Mouse (Mus musculus) cerebellum, adult 2 months (tissue): ENCODE results near the gene Ttc34. TPM values are rescaled to one million over a fixed set of nuclear protein-coding genes. Genes with fewer than 3 reads are reported as not detected.
A peak's percentile ranks its signal among the peaks of the same experiment; 100 is the strongest.

ENCODE experiments used
- DNase-seq, 2 experiments: peaks; one replicate each; pipeline ENCODE4 v3.0.0; 2021
- H3K27ac ChIP-seq: fragments of 200-500 bp; 2 replicates; pipeline ENCODE4 v1.5.1; 2012; ENCODE audit warnings: low read length, control low read depth, inconsistent platforms; ENCODE audit not compliant: insufficient read depth
- H3K27me3 ChIP-seq: fragments of 200-500 bp; 2 replicates; pipeline ENCODE4 v1.6.1; 2012; ENCODE audit warnings: inconsistent platforms, mild to moderate bottlenecking, low read length, moderate library complexity; ENCODE audit not compliant: control insufficient read depth, insufficient read depth
- H3K4me1 ChIP-seq: fragments of 200-500 bp; 2 replicates; pipeline ENCODE4 v1.6.1; 2011; ENCODE audit warnings: low read length; ENCODE audit not compliant: control insufficient read depth, insufficient read depth
- H3K4me3 ChIP-seq: fragments of 200-500 bp; replicated peaks from 2 replicates; pipeline ENCODE3; 2011; ENCODE audit warnings: mild to moderate bottlenecking, low read depth, low read length, control low read depth; ENCODE audit not compliant: insufficient read depth
- CTCF ChIP-seq: fragments of 200-500 bp; IDR thresholded peaks from 2 replicates; pipeline ENCODE4 v1.5.1; 2011; ENCODE audit warnings: low read depth, mild to moderate bottlenecking, control low read depth, low read length, moderate library complexity, borderline replicate concordance; ENCODE audit not compliant: insufficient read depth
- POLR2A ChIP-seq: fragments of 200-500 bp; IDR thresholded peaks from 2 replicates; pipeline ENCODE4 v1.6.1; 2011; ENCODE audit warnings: low read length, control low read depth, borderline replicate concordance; ENCODE audit not compliant: insufficient read depth
- WGBS: fragments of 180-500 bp; shearing (Covaris S2); methylation state at CpG from one replicate; pipeline ENCODE4 v1.1.7; 2018; 5-methylcytosine and 5-hydroxymethylcytosine counted together
- polyA plus RNA-seq: library from polyadenylated mRNA; depleted of rRNA; stranded (reverse); fragments of >200 nt; gene quantifications from 2 replicates; pipeline ENCODE4 v1.2.3, GENCODE M21; 2012

The Ttc34 gene
- polyA plus RNA-seq, 1 experiment, result 2.6 TPM

- no peaks in the 10 kb centered on the region for H3K27me3 ChIP-seq
- H3K4me1 ChIP-seq, result peaks cover 13% of the 10 kb centered on the region
- H3K4me3 ChIP-seq, result no peak overlapping the region
- WGBS, result 58% methylated on average over 7 of the region's 7 CpGs
- no peak for DNase-seq
- TF ChIP-seq POLR2A, result no peak
- TF ChIP-seq CTCF, result no peak
- H3K27ac ChIP-seq, result no peak overlapping the region
These were observed 11.0 kb upstream of the Ttc34 start for GRCm38 (mm10) chr4:154826224-154826623.

DNA sequence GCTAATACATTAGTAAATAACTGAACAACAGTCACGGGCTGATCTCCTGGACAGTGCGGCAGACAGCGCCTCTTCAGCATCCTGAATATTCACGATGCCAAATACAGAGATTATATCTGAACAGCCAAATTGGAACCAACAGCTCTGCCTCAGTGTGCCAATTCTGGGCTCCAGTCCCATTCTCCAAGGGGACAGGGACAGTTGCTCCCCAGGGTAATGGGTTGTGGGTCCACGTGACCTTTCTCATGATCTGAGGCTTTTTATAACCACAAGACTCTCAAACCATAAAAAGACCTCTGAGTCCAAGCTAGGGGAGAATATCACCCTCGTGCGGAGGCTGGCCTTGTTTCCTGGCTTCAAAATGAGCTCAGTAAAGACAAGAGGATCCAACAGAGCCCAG lies 10.1 kb upstream of the Ttc34 start:
- Histone ChIP-seq H3K4me3 (no peak overlapping the region), H3K27ac (no peak overlapping the region), H3K27me3 (no peaks in the 10 kb centered on the region), H3K4me1 (peaks cover 13% of the 10 kb centered on the region)
- no peak for TF ChIP-seq POLR2A
- TF ChIP-seq CTCF, result no peak
- peak; percentile 46 to 73 for DNase-seq
- WGBS, result 7% methylated on average over 7 of the region's 7 CpGs

DNA sequence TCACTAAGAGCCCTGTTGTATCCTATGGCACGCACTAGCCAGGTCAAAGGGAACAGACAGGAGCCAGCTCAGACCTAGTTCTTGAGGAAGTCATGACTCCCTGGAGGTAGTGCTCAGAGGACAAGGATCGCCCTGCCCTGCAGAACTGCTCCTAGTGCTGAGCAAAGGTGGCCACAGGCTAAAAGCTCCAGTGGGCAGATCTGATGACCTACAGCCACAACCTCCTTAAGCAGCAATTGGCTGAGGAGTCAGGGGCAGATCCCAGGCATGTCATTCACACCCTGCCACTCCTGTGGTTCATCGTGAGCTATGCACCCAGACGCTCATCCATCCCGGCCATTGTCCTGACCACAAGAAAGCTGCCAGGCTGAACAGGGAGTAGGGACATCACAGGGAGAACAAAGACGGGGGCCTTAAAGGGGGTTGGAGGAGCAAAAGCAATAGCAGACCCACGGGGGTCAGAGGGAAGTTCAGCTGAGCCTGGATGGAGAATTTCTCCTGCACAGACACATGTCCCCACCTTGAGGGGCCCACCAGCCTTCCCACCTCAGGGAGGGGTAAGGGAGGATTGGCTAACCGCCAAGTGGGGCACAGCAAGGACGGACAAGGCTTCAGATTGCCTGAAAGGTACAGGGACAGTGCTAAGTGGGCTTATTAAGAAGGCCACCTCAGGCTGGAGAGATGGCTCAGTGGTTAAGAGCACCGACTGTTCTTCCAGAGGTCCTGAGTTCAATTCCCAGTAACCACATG lies 9.2 kb upstream of the Ttc34 start:
- no peak overlapping the region for H3K27ac ChIP-seq
- H3K4me3 ChIP-seq, result no peak overlapping the region
- H3K4me1 ChIP-seq, result peaks cover 13% of the 10 kb centered on the region
- 63% methylated on average over 10 of the region's 10 CpGs for WGBS
- H3K27me3 ChIP-seq, result no peaks in the 10 kb centered on the region
- DNase-seq, result no peak
- TF ChIP-seq CTCF (no peak), POLR2A (no peak)

GRCm38 (mm10) chr4:154831915-154832573 lies 5.2 kb upstream of the Ttc34 start:
- 49% methylated on average over 9 of the region's 9 CpGs for WGBS
- Histone ChIP-seq H3K4me3 (no peak overlapping the region), H3K27ac (no peak overlapping the region), H3K27me3 (no peaks in the 10 kb centered on the region), H3K4me1 (peaks cover 10% of the 10 kb centered on the region)
- TF ChIP-seq POLR2A (no peak), CTCF (no peak)
- no peak for DNase-seq

DNA sequence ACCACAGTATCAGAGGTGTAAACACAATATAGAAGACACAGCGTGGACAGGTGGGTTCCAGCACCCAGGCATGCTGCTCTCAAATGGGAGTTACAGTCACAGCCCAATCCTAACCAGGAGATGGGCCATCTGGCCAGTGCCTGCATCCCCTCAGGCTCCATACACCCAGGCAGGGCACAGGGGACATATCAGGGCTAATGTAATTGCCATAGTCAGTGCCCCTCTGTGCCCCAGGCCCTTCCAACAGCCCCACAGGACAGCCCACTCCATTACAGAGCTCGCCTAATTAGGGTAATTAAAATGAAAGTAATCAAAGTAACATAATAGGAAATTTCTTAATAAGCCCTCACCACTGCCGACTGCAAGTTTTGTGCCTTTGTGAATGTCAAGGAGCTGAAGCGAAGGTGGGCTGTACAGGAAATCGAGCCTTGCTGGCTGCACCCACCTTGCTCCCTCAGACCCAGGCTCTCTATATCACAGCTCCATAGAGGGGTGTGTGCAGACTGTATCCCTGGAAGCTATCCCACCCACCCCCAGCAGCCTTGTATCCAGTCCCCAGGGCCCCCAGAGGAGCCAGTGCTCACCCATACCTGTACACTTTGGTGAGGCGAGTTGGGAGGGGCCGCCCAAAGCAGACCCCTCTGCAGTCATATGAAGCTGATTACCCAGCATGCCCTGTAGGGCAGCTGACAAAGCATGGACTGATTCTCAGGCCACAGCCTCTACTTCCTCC lies 910 bp upstream of the Ttc34 start:
- no peak overlapping the region for H3K27ac ChIP-seq
- DNase-seq, result no peak
- no peak overlapping the region for H3K4me3 ChIP-seq
- no peaks in the 10 kb centered on the region; the same call in 1 of the 2 replicates for H3K27me3 ChIP-seq
- no peak for TF ChIP-seq CTCF
- TF ChIP-seq POLR2A, result no peak
- 85% methylated on average over 7 of the region's 7 CpGs for WGBS
- no peaks in the 10 kb centered on the region for H3K4me1 ChIP-seq

GRCm38 (mm10) chr4:154838741-154839140 lies 1.5 kb downstream of the Ttc34 start:
- DNase-seq, result no peak
- no peaks in the 10 kb centered on the region; the same call in 1 of the 2 replicates for H3K27me3 ChIP-seq
- 81% methylated on average over 13 of the region's 13 CpGs for WGBS
- no peak for TF ChIP-seq POLR2A
- TF ChIP-seq CTCF, result no peak
- no peaks in the 10 kb centered on the region for H3K4me1 ChIP-seq
- no peak overlapping the region for H3K27ac ChIP-seq
- no peak overlapping the region for H3K4me3 ChIP-seq

DNA sequence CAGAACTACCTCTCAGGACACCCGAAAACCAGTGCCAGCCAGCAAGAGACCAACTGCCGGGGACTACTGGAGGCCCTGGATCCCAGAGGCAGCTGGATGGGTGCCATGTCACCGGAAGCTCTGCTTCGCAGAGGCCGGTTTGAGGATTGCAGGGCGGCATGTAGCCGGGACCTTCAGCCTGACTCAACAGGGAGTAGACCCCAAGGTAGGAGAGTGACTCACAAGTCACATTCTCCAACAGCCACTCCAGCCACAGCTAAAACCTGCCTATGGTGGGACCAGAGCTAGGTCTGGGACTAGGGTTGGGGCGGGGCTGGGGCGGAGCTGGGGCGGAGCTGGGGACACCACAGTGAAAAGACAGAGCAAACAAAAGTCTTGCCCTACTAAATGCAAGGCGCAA lies 2.1 kb downstream of the Ttc34 start:
- TF ChIP-seq CTCF (no peak), POLR2A (no peak)
- no peak for DNase-seq
- no peaks in the 10 kb centered on the region for H3K4me1 ChIP-seq
- WGBS, result 26% methylated on average over 11 of the region's 11 CpGs
- no peaks in the 10 kb centered on the region; the same call in 1 of the 2 replicates for H3K27me3 ChIP-seq
- no peak overlapping the region for H3K27ac ChIP-seq
- H3K4me3 ChIP-seq, result no peak overlapping the region

DNA sequence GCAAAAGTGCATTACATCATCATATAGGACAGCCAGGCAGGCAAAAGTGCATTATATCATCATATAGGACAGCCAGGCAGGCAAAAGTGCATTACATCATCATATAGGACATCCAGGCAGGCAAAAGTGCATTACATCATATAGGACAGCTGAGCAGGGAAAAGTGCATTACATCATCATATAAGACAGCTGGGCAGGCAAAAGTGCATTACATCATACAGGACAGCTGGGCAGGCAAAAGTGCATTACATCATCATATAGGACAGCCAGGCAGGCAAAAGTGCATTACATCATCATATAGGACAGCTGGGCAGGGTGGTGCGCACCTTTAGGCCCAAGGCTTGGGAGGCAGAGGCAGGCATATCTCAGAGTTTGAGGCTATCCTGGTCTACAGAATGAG lies 15.4 kb downstream of the Ttc34 start:
- Histone ChIP-seq H3K27me3 (no peaks in the 10 kb centered on the region), H3K27ac (no peak overlapping the region), H3K4me3 (no peak overlapping the region), H3K4me1 (peaks cover 4% of the 10 kb centered on the region; the same call in 1 of the 2 replicates)
- DNase-seq, result no peak
- 100% methylated on average over 1 of the region's 1 CpGs for WGBS
- TF ChIP-seq CTCF, result no peak
- TF ChIP-seq POLR2A, result no peak
